Mouse (Mus musculus) left cerebral cortex, postnatal 4 days (tissue): ENCODE measurements at regions not wholly inside any gene's neighbourhood (a gene's known extent, or its start where the extent isn't known, plus 50 kb on each side); places are given as distances from the start of the nearest gene placed in this dataset.
A peak's percentile ranks its signal among the peaks of the same experiment; 100 is the strongest.

Experiments
- DNase-seq: peaks from one replicate; pipeline ENCODE4 v3.0.0-alpha.2; 2022
- intact Hi-C: fragments of 180-260 bp; cut with DNase I; formaldehyde crosslinking; loops from one replicate; pipeline ENCODE4 v1.15.1; 2025

DNA sequence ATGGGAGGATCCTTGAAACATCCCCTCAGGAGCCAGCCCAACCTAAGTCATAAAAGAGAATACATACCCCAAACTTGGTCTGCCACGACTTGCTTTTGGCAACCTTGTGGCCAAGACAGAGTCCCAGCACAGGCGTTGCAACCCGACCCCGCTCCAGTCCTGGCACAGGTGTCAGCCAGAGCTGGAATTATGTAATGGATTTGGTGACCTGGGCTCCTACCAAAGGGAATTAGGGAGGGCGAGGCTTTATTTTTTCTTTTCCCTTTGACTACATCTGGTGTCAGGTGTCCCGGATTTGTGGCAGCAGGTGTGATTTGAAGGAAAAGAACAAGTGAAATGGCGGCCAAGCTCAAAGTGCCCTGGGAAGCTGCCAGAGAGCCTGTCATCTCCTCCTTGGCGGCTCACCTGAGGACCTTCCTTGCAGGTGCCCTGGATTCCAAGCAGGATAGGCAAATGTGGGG, 212.9 kb downstream of the Mef2c start:
- intact Hi-C loops: loop anchor here (5.0 to 10.0 kb wide), 3 partner anchors 631 to 1041 kb away; no protein-coding TSS in a partner anchor
- peak; percentile 75 for DNase-seq

DNA sequence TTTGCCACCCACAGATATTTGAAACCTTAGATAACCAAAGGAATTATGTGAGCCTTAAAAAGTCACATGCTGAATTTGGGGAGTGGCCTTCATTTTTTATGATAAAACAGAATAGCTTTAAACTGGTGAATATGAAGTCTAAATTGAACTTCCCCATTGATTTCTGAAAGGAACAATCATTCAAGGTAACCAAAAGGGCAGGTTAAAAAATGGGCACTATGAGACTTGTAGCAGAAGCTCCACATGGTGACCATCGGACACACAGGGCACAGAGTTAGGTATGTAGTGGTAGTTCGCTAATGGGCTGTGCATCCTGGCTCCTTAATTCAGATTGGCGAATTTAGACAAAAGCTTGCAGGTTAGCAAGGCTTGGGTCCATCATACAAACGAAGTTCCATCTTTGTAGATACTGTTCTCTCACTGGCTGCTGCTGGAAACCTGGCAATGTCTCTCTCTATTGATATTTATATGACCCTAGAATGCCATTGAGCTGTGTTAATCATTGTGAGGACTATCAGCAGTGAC, 213.9 kb downstream of the Mef2c start:
- no peak for DNase-seq
- intact Hi-C loops: loop anchor here (5.0 to 10.0 kb wide), 3 partner anchors 630 to 1040 kb away; no protein-coding TSS in a partner anchor

DNA sequence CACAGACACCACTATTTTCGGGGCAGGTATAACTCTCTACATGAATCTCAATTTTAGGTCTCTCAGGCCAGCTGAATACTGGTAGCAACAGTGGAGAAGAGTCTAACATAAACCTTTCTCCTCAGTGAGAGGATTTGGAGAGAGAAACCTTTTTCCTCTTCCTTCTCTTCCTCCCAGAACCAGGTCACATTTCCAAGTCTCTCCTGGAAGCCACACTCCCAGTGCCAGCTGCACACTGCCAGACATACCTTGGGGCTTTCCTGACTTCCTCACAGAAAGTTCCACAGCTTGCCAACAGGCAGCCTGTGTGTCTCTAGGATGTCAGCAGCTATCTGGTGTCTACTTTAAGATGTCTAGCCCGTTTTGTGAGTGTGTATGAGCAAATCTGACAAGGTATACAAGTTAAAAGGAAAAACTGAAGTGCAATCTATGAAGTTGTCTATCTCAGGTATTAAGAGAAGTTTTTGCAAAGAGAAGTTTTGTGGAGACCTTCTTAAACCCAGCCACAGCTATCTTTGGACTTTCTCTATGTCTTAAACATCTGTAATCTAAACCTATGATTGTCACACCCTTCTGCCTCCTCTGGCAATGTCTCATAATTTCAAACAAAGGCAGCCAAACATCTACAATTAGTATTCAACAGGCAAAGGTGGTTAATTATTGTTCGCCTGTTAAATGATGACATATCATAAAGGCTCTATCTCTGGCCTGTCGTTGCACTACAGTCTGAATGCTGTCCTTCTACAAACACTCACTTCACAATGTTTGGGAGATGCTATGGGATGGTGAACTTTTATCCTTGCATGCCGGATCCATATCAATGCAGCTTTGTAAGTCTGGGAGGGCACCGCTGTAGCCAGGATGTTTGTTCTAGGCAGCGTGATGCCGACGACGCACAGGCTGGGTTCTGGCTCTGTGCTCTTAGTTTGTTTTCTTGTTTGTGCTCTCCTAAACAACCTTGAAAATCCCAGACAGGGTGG, 214.9 kb downstream of the Mef2c start:
- DNase-seq: peak; percentile 57
- intact Hi-C loops: loop anchor here (5.0 to 10.0 kb wide), 3 partner anchors 629 to 1039 kb away; no protein-coding TSS in a partner anchor

DNA sequence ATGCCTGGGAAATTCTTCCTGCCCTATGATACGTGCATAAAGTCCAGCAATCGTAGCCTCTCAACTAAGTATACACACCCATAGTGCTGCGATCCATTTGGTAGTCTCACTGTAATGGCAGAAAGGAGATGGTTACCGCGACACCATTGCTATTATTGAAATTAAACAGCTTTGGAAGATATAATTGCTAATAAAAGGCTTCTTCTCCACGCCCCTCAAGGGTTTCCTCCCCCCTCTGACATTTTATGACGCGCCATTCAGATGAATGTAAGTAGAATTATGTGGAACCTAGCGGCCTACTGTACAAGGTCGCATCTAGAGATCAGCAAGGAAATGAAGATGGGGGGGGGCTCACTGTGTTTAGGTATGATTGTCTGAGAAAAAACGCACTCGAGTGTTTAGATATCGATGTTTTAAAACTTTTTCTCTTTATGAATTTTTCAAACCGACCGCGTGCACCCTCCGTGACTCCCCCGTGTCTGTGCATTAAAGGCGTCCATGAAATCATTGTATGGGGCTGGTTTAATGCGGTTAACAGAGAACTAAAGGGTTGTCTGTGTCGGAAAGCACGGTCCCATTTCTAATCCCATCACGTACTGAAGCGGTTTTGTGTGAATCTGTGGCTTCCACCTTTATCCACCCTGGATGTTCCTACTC, 215.9 kb downstream of the Mef2c start:
- DNase-seq: no peak
- intact Hi-C loops: loop anchor here (5.0 to 10.0 kb wide), 5 partner anchors 192 to 1038 kb away; no protein-coding TSS in a partner anchor

DNA sequence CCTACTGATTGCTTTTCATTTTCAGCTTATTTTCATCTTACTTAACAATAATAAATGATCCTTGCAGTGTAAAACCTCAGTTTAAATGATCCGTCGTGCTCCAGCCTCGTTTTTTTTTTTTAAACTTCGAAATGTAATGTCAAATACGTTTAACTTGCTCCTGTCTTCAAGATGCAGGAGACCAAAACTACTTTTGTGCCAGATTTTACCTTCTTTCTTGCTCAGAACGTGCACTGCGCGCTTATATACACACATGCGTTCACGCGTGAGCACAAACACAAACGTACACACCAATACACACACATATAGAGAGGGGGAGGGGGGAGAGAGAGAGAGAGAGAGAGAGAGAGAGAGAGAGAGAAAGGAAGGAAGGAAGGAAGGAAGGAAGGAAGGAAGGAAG, 216.5 kb downstream of the Mef2c start:
- DNase-seq: no peak
- intact Hi-C loops: loop anchor here (5.0 to 10.0 kb wide), 2 partner anchors 193 to 844 kb away; no protein-coding TSS in a partner anchor

DNA sequence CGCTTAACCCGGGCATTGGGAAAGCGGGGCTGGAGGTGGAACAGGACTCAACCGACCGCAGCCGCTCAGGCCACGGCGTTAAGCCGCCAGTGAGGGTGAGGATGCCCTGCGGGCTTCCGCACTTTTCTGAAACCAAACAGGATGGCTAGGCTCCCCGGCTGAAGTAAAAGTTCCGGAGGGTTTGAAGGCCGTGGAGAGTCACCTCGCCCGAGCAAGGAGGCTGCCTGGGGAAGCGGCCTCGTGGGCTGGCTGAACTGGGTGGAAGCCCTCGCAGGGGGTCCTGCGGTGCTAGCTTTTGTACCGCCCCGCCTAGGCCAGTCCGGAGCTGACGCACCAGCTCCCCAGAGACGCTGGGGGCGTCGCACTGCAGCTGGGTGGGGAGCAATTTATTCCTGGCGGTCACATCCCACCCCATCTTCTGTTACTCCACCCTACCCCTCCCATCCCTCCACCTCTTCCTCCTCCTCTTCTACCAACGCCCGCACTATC, 217.1 kb downstream of the Mef2c start:
- DNase-seq: peak; percentile 95
- intact Hi-C loops: loop anchor here (5.0 to 10.0 kb wide), 2 partner anchors 194 to 844 kb away; no protein-coding TSS in a partner anchor

DNA sequence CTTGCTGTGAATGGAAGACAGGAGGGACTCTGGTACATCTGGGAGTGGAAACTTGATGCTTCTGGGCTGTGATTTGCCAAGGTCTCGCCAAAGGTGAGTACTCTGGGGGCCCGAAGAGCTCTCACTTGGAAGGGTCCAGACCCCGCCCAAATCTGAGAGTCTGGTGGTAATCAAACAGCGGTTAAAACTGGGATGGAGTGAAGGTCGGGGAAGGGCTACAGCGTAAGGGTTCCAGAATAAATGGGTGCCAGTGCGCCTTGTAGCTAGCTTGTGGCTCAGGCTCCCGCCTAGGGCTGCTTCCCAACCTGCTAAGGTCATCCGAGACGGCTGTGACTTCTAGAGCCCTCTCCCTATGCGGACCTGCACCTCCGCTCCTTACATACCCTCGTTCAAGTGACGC, 217.7 kb downstream of the Mef2c start:
- intact Hi-C loops: loop anchor here (5.0 to 10.0 kb wide), 2 partner anchors 194 to 843 kb away; no protein-coding TSS in a partner anchor

DNA sequence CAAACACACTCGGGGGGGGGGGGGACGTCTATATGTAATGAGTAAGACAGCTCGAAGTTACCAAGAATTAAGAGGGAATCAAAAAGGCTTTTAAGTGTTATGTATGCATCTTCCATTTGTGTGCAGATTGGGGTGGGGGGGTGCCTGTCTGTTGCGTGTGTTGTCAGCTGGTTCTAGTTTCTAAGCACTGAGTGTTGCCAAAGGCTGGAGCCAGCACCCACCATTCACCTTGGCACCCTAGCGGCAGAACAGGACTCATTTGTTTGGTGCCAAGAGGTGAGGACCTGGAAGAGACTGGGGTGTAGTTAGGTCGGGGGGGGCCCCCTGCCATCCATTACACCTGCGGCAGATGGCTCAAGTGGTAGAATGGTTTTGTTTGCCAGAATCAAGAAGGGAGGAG, 218.4 kb downstream of the Mef2c start:
- intact Hi-C loops: loop anchor here (5.0 to 10.0 kb wide), 2 partner anchors 195 to 843 kb away; no protein-coding TSS in a partner anchor
- DNase-seq: peak; percentile 82

More for the DNA sequence above, 217.7 kb downstream of the Mef2c start:
- peak; percentile 67 for DNase-seq

DNA sequence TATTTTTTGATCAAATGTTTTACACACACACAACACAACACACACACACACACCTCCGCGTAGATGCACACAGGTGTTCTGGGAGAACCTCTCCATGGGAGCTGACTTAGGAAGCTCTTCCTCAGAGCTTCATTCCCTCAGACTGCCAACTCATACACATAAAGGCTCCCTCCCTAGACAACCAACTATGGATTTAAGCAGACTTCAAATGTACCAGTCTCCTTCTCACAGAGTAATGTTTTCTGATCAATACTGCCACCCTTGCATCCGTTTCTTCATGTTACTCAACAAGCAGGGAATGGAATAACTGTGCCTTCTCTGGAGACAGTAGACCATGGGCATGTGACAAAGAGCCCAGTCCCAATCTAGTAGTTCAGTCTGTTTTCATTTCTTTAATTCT, 219.0 kb downstream of the Mef2c start:
- intact Hi-C loops: loop anchor here (5.0 to 10.0 kb wide), 2 partner anchors 195 to 842 kb away; no protein-coding TSS in a partner anchor
- no peak for DNase-seq

DNA sequence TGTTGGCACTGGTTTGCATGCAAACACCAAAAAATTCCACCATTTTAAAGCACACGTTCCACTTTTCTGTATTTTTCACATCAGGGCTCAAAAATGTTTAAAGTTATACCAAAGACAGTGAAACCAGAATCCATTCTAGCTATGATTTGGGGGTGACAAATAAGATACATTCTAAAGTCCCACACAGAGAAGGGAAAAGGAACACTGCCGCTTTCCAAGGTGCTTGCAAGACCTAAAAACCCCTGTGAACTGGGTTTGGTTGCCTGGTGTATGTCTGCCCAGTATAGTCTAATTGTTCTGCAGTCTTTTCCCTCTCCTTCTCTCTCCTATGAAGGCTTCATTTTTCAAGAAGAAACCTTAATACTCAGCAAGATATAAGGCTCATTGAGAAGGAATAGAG, 219.6 kb downstream of the Mef2c start:
- intact Hi-C loops: loop anchor here (5.0 to 10.0 kb wide), 2 partner anchors 196 to 841 kb away; no protein-coding TSS in a partner anchor
- DNase-seq: no peak

DNA sequence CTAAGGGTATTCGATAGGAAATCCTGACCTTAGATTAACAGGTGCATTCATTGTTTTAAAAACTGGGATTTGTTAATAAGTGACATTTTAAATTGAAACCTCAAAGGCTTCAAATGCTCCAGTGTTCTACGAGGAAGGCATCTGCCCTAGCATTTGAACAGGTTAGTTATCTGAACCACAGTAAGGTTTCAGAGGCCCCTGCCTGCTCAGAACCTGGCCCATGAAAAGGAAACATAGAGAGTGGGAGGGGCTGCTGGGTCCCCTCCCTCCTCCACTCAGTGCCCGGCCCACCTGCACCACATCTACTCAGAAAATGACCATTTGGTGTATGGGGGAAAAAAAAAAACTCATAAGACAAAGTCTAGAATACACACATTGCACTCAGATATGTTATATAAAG, 220.4 kb downstream of the Mef2c start:
- no peak for DNase-seq
- intact Hi-C loops: loop anchor here (5.0 to 10.0 kb wide), 2 partner anchors 197 to 841 kb away; no protein-coding TSS in a partner anchor

DNA sequence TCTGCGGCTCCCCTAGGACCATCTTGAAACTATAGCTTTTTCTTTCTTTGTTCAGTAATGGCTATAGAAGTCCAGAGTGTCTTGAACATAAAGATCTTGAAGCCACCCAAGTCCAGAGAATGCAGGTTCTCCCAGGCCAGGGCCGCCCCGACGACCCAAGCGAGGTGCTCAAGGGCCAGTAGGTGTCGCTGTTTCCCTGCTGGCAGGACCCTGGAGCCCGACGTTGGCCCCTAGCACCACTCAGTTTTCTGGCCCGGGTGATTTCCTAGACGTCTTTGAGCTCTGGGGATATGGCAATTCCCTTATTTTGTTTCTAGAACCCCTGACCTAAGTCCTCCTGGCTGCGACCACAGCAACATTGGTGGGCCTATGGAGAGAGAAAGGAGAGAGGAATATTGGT, 221.2 kb downstream of the Mef2c start:
- DNase-seq: peak; percentile 92
- intact Hi-C loops: loop anchor here (5.0 to 10.0 kb wide), 2 partner anchors 198 to 840 kb away; no protein-coding TSS in a partner anchor

DNA sequence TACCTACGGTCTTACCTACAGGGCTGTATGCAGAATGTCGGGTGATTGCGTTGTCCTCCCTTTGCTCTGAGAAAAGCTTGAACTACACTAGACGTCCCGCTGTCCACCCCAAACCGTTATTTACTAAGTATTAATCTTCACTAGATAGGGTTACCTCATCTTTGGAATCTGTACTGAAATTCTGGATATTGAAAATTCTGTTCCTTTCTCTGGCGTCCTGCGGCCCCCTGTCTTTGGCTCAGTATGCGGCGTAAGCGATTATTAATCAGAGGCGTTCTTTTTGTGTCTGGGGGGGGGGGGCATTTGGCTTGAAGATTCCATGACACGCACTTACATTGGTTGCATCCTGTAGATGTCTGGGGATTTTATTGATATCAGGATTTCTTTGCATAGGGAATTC, 222.0 kb downstream of the Mef2c start:
- intact Hi-C loops: loop anchor here (10.0 kb wide), 1 partner anchor 839 kb away; no protein-coding TSS in a partner anchor
- DNase-seq: no peak

DNA sequence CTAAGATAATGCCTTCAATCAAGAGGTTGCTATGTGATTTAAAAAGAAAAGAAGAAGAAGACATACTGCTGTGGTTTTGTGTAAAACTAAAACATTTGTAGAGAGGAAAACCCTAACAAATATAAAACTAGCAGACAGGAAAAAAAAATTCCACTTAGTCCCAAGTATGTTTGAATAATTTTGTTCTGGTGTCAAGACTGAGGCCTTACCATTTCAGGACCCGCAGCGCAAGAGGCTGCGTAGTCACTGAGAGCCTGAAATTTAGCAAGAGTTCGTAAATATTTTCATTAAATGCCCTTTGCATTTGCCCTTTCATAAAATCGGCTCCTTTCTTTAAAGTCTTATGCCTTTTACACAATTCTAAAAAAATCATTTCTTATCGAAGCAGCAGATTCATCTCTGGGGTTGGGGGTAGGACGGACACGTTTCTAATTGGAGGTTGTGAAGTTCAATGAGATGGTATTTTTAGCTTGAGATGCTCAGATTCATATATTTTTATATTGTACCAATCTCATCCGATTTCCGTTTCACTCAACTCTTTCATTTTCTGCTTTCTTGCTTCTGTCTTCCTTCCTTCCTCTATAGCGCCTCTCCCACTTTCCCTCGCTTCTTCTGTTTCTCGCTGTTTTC, 222.6 kb downstream of the Mef2c start:
- intact Hi-C loops: loop anchor here (10.0 kb wide), 1 partner anchor 838 kb away; no protein-coding TSS in a partner anchor
- no peak for DNase-seq

DNA sequence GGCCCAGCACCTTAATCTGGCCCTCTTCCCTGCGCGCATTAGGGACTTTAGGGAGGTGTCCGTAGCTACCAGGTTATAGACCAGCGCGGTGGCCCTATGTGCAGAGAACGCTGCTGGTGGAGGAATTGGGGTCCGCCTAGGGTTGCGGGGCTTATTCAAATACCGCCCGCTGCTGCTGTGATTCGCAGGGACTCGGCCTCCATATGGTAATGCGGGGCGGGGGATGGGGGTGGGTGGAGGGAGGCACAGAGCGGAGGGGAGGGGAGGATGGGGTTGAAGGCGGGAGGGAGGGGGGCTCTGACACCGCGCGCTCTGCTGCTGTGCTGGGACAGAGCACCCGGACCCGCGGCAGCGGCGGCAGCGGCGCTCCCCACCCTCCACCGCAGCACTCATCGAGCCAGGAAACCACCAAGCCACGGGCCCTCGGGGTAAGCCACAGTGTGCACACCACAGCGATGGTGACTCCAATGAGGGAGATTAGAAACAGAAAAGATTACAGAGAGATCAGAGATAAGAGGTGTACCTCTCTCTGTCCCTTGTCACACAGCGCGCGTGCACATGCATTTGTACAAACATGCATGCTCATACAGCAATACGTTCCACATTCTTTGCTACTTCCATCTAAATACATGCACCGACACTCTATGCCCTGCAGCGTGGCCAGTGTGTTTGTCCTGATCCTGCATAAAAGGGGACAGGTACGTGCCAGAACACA, 223.4 kb downstream of the Mef2c start:
- intact Hi-C loops: loop anchor here (10.0 kb wide), 1 partner anchor 838 kb away; no protein-coding TSS in a partner anchor
- peak; percentile 89 for DNase-seq

DNA sequence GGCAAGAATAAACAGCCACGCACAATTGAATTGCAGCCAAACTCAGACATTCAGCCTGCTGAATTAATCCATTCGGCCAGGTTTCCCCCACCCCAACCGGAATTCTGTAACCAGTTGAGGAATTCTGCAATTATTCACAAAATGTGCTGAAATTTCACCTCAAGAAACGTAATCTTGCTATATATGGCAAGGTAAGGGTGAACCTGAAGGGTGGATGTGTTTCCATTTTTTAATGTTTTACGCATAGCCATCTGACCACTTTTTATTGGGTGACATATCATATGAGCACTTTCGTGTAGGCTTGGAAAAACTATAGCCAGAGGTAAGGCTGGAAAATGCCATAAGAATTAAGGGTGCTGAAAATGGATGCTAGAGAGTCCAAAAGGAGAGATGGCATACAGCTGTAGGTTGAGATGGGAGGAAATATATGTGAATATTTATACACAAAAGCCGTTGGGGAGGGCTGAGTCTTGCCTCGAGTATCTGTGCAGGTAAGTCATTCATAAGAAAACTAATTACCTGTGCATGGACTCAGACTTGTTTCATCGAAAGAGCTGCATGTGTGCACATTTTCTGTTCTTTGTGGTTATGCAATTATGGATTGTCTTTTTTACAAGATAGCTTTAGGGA, 224.0 kb downstream of the Mef2c start:
- intact Hi-C loops: loop anchor here (10.0 kb wide), 1 partner anchor 837 kb away; no protein-coding TSS in a partner anchor
- DNase-seq: no peak

DNA sequence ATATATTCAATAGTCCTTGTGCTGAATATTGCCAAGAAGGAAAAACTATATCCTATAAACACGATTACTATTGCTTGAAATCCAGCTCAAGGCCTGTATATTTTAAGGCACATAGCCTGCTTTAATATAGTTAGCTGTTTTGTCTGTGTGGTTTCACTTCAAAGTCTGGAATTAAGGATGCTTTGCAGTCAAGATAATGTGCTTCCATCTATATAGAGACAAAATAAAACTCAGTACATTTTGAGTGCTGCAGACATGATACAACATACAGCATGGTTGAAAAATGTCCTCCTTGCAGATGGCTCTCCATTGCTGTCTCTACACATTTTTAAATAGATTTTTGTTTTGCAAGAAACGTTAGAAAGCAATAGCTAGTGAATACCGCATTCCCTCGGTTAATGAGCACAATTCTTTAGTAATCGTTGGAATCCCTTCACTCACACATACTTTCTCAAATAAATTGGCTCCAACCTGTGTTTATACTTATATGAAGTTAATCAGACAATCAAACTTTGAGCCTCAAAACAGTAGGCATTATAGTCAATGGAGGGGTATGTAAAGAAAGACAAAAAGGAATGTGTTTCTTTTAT, 224.7 kb downstream of the Mef2c start:
- DNase-seq: no peak
- intact Hi-C loops: loop anchor here (10.0 kb wide), 1 partner anchor 836 kb away; no protein-coding TSS in a partner anchor
